Mouse (Mus musculus) CD4-positive naive resting alpha-beta T cell, adult 76 days (primary cell): ENCODE results near the gene Gm773. TPM values are rescaled to one million over a fixed set of nuclear protein-coding genes. Genes with fewer than 3 reads are reported as not detected.

Source experiments
- total RNA-seq: library from RNA; stranded (reverse); gene quantifications from one replicate; pipeline ENCODE4 v1.2.4, GENCODE M21; 2023

The Gm773 gene
- not detected for total RNA-seq

GRCm38 (mm10) chrX:56212771-56213170, at the start of gene Gm773:
Gene Gm773, minus strand, starts transcription at chrX:56212881.

Other genes starting within 250 kb of the Gm773 start
- gene 3830403N18Rik, start 76.3 kb downstream of the Gm773 start, total RNA-seq, result 0.97 TPM
- 0.15 TPM for gene Zfp449, start 133.5 kb upstream of the Gm773 start, total RNA-seq
- gene Smim10l2a, start 161.7 kb upstream of the Gm773 start, total RNA-seq, result 0.32 TPM
- 1.8 TPM for gene Gm2174, start 235.1 kb upstream of the Gm773 start, total RNA-seq
- 51.4 TPM for gene Ints6l, start 242.0 kb upstream of the Gm773 start, total RNA-seq